Mouse (Mus musculus): ENCODE measurements around the gene Plekhh2.
A peak's percentile ranks its signal among the peaks of the same experiment; 100 is the strongest.

Gene Plekhh2

DNA sequence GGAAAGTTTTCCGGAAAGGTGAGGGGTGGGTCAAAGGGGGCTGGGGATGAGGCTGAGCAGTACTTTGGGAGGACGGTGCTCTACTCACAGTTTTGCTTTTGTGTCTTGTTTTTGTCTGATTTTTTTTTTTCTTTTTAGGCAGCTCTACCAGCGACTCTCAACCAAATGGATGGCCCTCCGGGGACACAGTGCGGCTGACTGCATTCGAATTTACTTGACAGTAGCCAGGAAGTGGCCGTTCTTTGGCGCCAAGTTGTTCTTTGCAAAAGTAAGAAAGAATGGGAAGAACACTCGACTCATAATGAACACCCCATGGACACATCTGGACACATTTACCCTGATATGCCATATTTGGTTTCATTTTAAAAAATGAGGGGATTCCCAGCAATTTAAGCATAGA lies 99.8 kb downstream of the Plekhh2 start:
- no peak for DNase-seq (ENCODE audit: low spot score)

DNA sequence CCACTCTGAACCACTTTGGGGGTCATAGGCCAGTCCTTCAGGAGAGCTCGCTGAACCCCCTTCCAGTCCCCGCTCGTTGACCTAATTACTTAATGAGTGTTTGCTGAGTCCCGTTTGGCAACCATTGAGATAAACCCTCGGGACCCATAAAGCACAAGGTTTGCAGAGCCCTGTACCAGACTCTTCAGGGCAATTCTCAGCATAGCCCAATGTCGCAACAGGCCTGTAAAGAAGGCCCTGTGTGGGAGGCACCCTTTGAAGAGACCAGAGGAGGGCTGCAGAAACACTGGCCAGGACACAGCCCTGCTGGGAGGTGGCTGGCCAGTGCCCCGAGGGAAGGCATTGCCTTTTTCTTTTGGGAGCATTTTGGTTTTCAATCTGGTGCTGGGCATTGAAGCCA lies 100.3 kb downstream of the Plekhh2 start:
- no peak for DNase-seq (ENCODE audit: low spot score)

DNA sequence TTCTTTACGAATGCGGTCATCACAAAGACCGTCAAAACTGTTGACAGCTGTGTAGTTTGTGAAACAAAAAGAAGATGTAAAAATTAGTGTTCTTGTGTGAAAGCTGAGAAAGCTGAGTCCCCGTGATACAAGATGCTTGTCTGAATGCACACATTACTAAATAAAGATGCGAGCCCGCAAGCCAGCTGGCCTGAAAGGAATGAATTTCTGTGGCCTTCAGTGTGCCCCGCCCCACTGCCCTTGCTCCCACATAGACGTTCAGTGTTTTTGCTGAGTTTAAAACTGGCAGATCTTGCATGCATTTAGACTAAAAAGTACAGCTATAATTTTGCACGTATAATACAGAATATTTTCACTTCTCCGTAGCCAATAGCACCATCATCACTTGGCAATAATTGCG lies 104.1 kb downstream of the Plekhh2 start:
- no peak for DNase-seq (ENCODE audit: low spot score)

DNA sequence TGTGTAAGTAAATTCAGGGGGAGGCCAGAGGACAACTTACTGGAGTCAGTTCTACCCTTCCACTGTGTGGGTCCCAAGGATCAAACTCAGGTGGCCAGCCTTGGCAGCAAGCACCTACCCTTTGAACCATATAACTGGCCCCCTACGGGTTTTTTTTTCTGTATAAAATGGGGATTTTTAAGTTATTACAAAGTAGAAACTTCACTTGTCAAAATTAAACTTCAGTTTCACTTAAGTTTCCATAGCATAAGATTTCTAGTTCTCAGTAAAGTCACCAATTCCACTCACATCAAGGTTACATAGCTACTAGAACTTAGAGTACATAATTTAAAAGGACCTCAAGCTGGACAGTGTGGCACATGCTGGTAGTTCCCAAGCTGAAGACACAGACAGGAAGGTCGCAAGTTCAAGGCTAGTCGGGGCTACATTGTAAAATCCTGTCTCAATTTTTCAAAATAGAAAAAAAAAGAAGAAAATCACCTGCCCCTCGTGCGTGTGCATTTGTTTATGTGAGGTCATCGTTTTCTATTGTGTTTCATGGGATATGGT lies 104.9 kb downstream of the Plekhh2 start:
- no peak for DNase-seq (ENCODE audit: low spot score)

DNA sequence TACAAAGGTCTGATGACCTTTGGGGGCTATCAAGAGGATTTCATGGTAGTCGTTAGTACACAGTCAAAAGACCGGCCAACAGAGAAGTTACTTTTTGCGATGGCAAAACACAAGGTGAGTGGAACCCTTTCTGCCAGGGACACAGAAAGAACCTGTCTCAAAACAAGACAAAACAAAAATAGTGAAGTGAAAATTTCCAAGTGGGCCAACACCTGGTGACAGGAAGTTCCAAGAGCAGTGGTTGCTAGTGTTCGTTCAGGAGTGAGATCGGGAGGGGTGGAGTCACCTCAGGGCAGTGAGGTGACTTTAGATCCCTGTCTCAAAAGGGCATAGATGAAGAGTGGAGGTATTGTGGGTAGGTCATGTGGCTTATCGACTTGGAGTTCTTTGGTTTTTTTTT lies 106.3 kb downstream of the Plekhh2 start:
- no peak for DNase-seq (ENCODE audit: low spot score)

DNA sequence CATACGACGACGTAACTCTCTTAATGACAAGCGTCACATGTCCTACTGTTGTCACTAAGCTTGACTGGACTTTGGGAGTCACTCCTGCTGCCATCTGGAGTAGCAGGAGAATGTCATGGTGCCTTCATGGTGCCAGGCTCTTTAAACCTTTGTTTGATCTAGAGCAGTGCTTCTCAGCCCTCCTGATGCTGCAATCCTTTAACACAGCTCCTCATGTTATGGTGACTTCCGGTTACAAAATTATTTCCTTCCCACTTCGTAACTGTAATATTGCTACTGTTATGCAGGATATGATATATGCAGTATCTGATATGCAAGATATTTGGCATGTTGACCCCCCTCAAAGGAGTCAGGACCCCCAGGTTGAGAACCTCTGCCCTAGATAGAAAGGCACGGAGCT lies 107.4 kb downstream of the Plekhh2 start:
- DNase-seq (ENCODE audit: low spot score): no peak

DNA sequence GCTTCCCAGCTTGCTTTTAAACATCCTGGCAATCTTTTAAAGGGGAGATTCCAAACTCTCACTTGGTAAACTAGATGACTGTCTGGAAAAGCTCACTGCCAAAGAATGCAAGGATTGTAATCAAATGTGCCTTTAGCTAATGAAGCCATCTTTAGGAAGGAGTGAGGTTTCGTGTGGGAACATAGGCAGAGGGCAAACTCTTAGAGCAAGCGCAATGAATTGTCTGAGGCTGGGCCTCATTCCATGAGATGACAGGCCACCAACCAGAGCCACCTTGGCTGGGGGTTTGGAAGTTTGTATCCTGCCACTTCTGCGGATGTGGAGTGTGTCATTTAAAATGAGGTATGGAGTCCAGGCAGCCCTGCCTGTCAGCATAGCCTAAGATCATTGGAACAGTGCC lies 108.4 kb downstream of the Plekhh2 start:
- no peak for DNase-seq (ENCODE audit: low spot score)

DNA sequence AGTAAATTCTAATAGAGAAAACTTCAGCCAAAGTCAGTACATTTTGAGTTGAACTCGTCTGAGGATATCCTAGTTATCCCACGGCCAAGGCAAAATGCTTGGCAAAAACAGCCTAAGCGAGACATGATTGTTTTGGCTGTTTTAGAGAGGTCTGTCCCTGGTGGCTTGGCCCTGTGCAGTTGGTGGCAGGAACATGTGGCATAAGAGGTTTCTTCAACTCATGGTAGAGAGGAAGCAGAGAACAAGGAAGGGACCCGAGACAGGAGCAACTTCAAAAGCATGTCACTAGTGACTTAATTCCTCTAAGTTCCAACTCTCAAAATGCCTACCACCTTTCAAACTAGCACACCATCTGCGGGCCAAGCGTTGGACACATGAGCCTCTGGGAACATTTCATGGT lies 108.9 kb downstream of the Plekhh2 start:
- no peak for DNase-seq (ENCODE audit: low spot score)

DNA sequence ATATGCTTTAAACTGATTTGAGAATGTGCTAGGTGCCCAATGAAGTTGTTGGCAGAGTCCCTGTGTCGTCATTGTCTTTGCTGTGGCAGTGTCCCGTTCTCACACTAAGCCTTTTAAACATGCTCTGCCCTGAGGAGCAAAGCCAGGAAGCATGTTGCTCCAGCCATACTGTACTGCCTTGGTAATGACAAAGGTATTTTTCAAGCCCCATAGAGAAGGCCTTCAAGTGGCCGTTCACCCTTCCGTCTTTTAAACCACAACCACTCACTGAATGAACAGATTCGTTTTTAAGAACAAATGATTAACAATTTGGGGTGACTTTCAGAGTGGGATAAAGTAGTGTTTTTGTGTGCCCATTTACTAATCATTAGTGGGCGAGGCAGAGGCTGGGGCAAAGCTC lies 109.5 kb downstream of the Plekhh2 start:
- DNase-seq (ENCODE audit: low spot score): no peak

DNA sequence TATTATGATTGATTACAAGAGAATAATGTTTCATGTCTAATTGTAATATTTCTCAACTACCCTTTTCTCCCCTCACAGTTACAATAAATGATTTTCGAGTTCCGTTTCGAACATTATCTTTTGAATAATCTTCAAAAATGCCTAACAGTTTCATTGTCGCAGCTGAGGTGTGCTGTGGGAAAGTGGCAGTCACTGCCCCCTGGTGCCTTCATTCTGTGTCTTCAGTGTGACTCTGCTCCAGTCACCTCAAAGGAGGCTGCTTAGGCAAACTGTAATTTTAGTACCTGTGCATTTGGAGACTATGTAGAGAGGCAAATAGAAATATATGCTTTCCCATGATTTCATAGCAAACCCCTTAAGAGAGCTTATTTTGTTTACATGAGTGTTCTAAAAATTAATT lies 110.3 kb downstream of the Plekhh2 start:
- no peak for DNase-seq (ENCODE audit: low spot score)

DNA sequence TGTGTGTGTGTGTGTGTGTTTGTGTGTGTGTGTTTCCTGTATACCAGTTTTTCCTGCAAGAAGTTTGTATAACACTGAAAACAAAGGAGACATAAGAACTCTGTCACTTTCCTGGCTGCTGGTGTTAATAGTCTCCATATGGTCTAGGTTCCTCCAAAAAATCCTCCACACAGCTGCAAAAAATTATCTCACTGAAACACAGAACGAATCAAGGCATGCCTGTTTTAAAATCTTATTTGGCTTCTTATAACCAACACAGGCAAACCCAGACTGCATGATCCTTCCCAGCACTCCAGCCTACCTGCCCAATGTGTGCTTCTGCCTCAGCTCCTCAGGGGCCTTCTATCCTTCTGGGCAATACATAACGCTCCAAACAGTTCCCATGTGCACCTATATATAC lies 111.2 kb downstream of the Plekhh2 start:
- DNase-seq (ENCODE audit: low spot score): no peak

DNA sequence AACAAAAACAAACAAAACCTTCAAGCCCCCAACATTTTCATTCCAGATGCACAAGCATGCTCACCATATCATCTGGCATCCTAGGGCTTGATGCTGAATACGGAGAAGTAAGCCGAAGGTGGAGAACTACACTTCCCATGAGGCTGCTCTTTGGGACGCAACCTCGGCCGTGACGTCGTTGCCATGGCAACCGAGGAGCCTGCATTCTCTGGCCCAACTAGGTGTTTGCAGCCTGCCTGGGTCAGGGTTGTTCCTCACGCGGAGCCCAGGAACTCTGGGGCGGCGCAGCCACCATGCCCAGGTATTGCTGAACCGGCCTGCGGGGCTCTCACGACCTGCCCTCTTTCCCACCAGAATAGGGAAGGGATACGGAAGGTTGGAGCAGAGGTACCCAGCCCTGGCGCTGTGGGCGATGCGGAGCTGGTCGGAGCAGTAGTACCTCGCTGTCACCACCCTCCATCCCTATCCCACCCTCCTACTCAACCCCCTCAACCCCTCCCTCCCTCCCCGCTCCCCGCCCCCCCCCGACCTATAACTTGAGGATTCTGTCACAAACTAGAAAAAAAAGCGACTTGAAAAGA lies 114.7 kb downstream of the Plekhh2 start, which contains the start of gene Dync2li1:
TSS of gene Dync2li1 (plus strand) at position 221 of the 581 bp plus-strand sequence.
- peak; percentile 82 for DNase-seq (ENCODE audit: low spot score)

DNA sequence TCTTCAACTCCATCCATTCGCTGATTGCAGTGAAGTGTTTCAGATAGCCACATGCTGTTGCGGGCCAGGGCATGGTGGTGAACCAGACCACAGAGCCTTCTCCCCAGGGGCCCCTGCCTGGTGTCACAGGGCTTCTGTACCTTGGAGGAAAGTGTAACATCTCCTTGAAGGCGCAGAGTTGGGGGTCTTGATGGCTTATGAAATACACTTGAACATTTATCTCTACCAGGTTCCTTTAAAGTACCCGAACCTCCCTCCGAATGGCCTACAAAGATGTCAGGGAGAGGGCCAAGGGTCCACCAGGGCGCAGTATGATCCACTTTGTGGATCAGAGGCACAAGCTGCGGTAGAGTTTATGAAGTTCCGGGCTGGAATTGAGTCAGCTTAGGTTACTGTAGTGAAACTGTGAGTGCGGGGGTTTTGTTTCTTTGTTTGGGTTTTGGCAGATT lies 115.2 kb downstream of the Plekhh2 start:
- no peak for DNase-seq (ENCODE audit: low spot score)

DNA sequence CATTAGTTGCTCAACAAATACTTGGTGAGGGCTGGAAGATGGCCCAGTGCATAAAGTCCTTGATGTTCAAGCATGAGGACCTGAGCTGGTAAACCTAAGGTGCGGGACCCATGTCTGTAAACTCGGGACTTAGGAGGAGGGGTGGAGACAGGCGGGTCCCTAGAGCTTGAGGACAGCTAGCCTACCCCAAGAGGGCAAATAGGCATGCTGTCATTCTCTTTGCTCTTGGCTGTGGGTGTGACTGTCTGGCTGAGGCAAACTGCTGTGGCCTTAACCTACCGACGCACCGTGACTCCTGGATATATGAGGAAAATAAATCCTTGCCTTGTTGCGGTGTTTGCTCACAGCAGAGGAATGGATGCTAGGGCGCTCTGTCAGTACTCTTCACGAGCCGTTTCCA lies 116.0 kb downstream of the Plekhh2 start:
- DNase-seq (ENCODE audit: low spot score): no peak

DNA sequence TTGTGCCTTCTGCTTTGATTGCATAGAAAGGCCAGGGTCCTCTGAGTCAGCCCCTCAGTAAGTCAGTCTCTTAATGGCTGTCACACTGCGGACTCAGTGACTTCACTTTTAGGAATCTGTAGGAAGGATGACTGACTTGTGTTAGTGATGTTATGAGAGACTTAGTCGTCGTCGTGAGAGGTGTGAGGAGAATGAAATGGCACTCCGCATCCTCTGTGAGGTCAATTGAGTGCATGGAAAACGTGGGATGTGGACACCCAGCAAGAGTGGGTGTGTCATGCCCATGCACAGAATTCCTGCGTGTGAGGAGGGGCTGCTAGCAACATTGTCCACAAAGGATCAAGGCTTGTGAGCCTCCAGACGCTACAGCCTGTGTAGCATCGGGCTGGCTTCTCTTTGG lies 116.9 kb downstream of the Plekhh2 start:
- no peak for DNase-seq (ENCODE audit: low spot score)

DNA sequence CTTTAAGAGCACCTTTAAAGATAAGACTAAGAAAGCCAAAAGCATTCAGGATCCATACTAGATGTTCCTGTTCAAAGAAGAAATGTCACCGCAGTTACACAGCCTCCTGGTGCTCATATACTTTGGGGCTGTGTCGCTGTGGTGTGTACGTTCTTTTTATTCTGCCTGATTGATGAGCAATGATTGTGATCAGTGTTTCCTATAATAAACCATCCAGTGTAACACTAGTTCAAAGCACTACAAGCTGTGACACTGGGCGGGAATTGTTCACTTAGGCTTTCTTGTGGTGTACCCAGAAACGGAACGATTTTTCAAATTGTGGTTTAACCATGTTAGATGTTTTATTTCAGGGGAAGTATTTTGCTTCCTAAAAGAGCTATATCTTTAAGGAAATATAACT lies 120.1 kb downstream of the Plekhh2 start:
- DNase-seq (ENCODE audit: low spot score): peak; percentile 32

DNA sequence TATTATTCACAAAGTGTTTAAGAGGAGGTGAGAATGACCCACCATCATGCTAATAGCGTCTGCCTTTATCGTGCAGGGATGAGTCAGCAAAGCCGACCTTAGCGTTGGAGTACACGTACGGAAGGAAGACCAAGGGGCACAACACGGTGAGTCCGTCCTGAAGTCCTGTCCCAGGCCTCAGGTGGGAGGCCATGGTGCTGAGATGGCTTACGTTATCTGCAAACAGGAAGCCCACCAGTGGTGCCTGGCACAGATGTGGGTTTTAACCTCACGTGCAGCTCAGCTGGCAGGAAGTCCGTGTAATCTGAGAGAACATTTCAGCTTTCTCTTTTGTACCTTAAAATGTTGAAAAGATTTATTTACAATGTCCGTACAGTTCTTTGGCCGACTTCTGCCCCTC lies 121.7 kb downstream of the Plekhh2 start:
- DNase-seq (ENCODE audit: low spot score): peak; percentile 80

DNA sequence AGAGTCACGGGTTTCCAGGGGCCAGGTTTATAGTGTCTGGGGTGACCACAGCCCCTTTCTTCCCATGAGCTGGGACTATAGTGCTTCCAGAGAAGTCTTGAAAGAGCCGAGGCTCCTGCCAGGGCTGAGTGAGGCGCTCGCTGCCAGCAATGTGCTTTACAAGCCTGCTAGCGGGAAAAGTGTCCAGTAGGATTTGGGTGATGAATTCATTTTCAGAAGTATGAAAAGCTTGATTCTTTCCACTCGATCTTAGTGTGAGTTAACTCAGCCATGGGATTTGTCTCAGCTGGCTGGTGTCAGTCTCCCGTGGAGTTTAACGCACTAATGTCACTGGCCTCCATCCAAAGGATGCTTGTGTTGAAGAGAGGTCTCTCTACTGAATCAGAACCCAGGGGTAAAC lies 124.6 kb downstream of the Plekhh2 start:
- DNase-seq (ENCODE audit: low spot score): no peak

DNA sequence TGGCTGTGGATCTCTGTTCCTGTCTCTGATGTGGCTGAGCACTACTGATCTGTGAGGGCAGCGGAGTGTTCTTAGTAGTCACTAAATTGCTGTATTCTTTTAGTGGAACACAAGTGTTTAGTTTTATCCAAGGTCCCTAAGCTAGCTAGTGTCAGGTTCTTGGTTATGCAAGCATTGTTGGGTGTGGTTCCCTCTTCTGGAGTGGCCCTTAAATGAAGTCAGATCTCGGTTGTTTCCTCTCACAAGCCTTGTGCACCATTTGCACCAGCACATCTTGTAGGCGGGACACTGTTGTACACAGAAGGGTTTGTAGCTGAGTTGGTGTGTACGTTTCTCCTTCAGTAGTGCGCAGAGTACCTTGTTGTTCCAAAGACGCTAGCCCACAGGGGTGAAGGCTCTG lies 126.3 kb downstream of the Plekhh2 start:
- no peak for DNase-seq (ENCODE audit: low spot score)

DNA sequence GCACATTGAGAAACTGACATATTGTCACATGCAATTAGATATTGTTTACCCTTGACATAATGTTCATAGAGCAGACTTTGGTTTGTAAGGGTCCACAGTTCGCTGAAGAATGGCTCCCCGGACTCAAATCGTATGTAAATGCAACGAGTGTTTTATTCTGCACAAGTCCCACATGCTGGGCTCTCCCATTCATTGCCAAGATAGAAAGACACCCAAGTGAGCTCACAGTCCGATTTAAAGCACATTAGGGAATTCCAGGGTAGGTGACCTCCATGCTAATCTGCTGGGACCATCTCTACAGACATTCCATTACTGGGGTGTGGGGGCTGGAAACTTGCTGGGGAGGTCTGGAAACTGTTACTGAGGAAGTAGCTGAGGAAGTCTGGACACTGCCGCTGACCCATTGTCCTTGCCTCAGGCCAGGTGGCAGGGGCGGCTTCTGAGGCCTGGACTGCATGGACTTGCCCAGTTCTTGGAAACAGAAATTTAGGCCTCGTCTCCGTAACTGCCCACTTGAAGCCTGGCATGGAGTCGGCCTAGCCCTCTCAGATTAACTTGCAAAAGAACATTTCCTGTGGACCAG lies 128.2 kb downstream of the Plekhh2 start:
- no peak for DNase-seq (ENCODE audit: low spot score)

DNA sequence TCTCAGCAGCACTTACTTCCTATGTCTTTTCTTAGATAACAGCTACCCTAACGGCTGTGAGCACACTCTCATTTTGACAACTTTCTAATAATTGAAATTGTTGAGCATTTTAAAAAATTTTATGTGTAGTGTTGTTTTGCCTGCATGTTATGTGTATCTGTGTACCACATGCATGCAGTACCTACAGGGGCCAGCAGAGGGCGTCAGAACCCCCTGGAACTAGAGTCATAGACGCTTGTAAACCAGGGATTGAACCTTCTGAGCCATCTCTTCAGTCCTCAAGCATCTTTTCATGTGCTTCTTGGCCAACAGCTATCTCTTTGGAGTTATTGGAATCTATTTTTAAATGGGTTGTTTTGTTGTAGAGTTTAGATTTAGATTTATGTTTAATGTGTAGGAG lies 130.2 kb downstream of the Plekhh2 start:
- DNase-seq (ENCODE audit: low spot score): peak; percentile 34

DNA sequence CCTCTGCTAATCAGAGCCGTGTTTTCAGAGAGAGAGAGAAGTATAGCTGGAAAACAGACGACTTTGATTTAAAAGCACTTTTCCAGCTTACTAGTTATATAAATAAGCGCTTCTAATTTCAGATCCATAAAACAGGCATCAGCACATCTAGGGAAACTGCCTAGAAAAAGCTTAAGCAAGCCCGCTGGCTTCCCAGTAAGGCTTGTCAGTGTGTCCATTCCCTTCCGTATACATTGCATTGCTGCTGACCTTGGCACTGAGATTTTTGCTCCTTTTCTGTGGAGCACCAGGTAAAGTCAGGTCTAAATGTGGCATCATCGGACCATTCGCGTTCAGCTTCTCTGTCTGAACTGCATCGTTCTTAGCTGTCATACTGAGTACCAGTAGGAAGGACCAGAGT lies 130.6 kb downstream of the Plekhh2 start:
- no peak for DNase-seq (ENCODE audit: low spot score)

DNA sequence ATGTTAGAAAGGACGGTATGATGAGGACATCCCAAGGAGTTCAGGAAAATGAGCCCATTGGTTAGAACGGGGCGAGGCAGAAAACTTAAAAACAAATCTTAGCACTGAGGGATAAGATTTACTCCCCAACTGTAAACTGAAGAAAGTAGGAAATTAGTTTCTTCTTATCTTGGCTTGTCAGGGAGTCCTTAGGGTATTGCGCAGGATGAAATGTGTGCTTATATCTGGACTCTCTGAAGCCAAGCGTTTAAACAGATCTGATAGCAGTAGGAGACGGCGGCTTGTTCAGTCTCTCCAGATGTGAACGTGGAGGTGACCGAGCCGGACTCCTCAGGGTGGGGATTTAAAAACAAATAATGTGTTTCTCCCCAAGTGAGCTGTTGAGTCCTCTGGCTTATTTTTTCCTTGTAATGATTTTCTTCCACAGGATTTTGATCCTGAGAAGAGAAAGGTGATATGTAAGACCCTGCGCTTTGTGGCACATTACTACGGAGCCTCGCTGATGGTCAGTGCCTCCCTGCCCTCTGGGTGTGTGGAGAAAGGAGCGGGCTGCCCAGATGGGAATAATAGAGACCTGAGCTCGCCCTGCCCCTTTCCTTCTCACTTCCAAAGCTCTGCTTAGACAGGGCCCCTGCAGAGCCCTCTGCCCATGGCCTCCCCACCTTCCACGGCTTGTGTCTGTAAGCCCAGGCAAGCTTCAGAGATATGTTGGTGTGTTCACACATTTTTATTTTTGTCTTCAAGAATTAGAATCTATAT lies 132.8 kb downstream of the Plekhh2 start:
- DNase-seq (ENCODE audit: low spot score): no peak
